Mouse (Mus musculus): Measurements from ENCODE around the gene Naa20. TPM values are rescaled to one million over a fixed set of nuclear protein-coding genes. Genes with fewer than 3 reads are reported as not detected.
"Not testable (repeated sequence)": the region's sequence is repeated elsewhere in the genome, so short reads cannot be mapped to it uniquely, and the experiment has no call there.

Gene Naa20
- total RNA-seq, 1 experiment from 2014 or later = 70.7 TPM

GRCm38 (mm10) chr2:145884036-145884912 is 17.6 kb upstream of the Naa20 start:
- peak; percentile 35 for DNase-seq

DNA sequence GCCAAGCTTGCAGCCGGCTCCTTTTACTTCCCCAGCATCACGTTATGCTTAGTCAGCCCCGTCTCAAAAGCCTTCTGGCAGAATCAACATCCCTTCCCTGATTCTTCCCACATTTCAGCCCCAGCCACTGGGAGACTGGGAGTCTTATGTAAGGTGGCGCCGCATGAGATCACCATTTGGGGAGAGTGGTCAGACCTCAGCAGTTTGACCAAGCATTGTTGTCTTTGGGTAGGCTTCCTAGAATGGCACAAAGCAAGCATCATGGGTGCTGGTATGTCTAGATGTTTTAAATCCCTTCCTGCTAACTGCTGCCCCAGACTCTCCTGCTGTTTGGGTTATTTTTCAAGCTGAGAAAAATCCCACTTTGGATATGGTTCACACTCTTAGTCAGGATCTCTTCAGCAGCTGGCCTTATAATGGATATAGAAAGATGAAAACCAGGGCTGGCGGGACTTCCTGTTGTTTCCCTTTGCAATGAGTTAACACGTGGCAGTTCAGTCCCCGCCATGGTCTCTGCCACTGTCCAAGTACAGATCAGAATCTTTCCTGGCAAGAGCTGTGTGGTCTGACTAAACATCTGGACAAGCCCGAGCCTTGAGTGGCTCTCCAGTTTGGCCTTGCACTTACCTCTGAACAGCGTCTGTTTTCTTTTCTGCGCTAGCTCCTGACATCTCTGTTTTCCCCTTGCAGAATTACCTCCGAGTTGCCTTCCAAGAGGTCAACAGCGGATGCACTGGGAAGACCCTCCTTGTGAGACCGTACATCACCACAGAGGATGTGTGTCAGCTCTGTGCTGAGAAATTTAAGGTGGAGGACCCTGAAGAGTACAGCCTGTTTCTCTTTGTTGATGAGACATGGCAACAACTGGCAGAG is 16.8 kb upstream of the Naa20 start:
- peak; percentile 61 for DNase-seq

- DNase-seq = peak; percentile 72
Observed at GRCm38 (mm10) chr2:145887937-145888765, 13.7 kb upstream of the Naa20 start.

DNA sequence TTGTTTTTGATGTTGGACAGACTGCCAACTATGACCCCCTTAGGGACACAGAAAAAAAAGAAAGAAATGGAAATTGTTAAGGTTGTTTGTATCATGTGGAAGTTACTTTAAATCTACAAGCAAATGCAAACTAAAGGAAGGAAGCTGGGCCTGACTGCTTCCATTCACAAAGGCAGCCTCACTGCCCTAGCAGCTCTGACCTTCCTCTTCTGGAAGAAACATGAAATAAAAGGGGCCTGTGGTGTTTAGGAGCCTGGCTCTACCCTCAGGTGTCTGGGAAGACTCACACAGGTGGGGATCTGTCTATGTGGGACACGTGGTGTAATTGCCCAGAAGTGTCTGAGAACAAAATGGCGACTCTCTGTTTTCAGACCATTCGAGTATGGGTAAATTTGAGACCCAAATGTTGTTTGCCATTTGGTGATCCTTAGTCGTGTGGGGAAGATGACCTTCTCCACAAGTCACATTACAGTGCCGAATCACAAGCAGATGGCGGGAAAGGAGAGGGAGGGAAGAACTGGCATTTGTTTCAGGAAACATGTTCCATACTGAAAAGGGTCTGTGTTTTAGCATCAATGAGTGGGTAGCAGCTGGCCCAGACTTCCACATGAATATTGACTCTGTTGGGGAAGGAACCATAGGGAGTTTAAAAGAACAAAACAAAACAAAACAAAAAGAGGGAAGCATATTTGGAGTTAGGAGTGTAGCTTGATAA is 13.0 kb upstream of the Naa20 start:
- no peak for DNase-seq

DNA sequence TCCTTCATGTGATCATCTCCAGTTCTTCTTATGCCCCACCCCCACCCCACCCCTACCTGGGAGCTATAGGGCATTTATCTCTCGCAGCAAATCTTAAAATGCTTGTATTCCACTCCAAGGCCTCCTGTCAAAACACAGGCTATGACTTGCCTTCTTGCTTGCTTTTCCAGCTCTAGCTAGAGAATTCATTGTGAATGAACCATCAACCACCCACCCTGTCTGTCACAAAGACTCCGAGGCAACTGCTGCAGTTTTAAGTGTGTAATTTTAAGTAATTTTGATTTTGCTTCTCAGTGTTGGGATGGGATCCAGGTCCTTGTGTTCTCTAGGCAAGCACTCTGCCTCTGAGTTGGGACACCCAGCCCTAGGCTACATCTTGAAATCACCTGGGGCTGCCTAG is 11.3 kb upstream of the Naa20 start:
- DNase-seq = no peak

DNA sequence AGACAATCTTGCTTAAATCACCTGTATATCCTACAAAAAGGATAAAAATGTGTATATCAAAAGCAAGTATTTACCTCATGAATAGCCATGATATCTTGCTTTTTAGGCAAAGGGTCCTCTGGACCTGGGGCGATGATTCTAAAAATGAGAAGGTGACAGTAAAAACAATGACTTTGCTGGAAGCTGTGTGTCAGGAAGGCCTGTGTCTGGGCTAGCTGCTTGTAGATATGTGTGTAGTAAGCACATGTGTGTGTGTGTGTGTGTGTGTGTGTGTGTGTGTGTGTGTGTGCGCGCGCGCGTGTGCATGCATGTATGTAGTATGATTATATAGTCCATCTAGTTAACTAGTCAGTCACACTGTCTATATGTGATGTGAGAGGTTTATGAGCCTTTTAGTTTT is 8.1 kb upstream of the Naa20 start:
- DNase-seq = no peak

GRCm38 (mm10) chr2:145898106-145898505 is 3.8 kb upstream of the Naa20 start:
- DNase-seq = no peak

DNA sequence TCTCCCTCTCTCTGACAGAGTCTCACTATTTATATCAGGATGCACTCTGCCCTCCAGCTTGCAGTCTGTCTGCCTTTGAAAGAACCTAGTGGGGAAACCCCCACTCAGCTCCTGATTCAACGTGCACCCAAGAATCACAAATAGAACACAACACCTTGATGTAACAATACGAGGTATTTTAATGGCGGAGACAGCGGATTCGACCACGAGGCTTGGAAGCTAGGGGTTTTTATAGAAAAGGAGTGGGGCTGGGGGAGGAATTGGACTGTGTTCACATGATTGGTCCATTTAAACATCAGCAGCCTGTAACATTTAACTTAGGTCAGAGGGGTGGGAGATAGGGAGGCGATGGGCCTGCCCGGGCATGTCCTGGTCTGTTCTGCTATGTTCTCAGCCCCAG is 1.6 kb upstream of the Naa20 start:
- DNase-seq = not testable (repeated sequence)

DNA sequence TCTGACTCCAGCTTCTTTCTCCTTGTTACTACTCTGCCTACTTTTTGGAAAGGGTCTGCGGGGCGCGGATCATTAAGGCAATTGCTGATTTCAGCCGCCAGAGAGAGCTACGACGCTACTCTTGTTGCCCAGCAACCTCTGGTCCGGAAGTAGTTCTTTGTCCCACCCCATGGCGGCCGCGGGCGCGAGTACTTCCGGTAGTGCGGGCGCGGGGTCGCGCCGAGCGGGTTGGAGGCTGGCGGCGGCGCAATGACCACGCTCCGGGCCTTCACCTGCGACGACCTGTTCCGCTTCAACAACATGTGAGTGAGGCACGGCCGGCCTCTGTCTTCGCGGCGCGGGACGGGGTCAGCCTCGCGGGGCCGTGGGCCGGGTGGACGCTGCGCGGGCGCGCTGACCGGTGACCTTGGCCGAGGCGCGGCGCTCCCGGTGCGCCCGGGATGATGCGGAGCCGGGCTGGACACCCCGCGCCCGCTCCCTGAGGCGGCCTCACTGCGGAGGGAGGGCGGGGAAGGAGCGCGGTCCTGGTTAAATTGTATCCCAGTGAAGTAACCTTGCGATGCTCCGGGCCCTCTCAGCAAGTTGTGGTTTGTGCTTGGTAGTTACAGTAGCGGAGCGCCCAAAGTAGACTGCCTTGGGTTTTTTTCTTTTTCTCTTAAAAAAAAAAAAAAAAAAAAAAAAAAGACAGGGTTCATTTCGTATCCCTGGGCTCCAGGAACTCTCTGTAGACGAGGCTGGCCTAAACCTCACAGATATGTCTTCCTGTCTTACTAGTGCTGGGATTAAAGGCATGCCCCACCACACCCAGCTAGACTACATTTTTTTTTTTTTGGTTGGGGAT is 1.4 kb downstream of the Naa20 start:
- DNase-seq = peak; percentile 95

GRCm38 (mm10) chr2:145903983-145904616 is 2.2 kb downstream of the Naa20 start:
- no peak for DNase-seq

DNA sequence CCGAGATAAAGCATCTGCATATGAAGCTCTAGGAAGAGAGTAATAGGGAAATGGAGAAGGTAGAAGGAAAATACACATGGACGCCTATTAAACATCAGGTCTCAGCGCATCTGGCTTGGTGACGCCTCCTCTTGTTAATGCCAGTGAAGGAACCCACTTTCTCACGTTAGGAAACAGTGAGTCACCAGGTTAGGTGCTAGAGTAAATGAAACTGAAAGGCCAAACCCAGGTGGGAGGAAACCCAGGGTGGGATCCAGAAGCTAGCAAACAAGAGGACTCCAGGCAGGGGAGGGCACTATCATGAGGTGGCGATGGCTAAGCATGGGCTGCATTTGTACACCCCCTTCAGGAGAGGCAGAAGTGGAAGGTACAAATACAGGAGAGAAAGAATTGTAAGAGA is 3.3 kb downstream of the Naa20 start:
- DNase-seq = no peak

DNA sequence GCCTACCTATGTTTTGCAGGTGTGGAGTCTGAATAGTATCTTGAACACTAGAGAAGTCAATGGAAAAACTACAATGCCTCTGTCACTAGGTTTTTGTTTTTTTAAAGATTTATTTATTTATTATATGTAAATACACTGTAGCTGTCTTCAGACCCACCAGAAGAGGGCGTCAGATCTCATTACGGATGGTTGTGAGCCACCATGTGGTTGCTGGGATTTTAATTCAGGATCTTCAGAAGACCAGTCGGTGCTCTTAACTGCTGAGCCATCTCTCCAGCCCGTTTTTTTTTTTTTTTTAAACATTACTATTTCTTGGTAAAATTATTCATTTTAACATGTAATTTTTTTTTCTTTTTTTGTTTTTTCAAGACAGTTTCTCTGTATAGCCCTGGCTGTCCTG is 4.0 kb downstream of the Naa20 start:
- DNase-seq = not testable (repeated sequence)

DNA sequence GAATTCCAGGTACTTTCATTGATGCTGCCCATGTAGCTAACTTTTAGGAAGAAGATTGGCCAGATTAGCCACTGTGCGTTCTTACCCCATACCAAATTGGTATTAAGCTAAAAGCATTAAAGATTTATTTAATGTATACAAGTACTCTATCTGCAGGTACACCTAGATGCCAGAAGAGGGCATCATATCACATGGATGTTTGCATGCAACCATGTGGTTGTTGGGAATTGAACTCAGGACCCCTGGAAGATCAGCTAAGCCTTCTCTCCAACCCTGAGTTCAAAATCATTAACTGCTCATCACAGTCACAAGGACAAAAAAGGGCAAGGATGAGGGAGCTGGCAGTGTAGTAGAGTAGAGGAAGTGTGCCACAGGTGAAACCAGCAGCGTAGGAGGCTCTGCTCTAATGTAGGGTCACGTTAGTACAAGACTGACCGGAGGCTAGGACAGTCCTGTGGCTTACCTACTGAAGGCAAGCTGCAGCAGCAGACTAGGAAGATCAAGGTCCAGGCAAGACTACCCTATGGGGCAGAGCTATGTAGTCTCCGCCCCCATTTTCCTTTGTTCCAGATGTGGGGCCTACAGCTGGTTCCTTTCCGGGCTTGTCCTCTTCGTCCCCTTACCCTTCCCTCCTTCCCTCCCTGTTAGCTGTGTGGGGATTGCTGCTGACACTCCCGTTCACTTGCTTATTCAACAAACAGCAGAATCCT is 19.2 kb downstream of the Naa20 start:
- DNase-seq = no peak

GRCm38 (mm10) chr2:145934339-145935231 is 32.7 kb downstream of the Naa20 start, which contains the start of the genes Cfap61 and Crnkl1:
TSS of gene Cfap61 (plus strand) at chr2:145934784.
TSS of gene Crnkl1 (minus strand) at chr2:145935014.
- peak; percentile 96 for DNase-seq

GRCm38 (mm10) chr2:145936975-145937374 is 35.1 kb downstream of the Naa20 start:
- DNase-seq = peak; percentile 55

GRCm38 (mm10) chr2:145941403-145941802 is 39.5 kb downstream of the Naa20 start:
- no peak for DNase-seq

DNA sequence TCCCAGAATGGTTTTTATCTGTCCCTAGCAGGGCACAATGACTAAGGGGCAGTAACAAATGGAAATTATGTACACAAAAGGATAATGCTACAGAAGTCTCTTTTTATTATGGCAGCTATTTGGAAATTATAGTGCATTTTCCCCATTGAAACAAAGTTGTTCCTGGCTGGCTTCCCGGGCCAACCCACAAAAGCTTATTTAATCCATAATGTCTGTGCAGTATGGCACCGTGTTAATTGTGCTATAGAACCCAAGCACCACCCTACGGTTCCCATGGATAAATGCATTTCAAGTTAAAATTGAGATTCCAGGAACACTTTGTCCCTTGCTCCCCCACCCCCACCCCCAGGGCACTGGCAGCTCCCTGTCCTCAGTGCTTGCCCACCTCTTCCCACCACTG is 42.4 kb downstream of the Naa20 start:
- DNase-seq = no peak

GRCm38 (mm10) chr2:145948402-145948954 is 46.6 kb downstream of the Naa20 start:
- DNase-seq = peak; percentile 17
